30 mouse cellular contexts compared by ENCODE assay signal in the genomic region with DNA sequence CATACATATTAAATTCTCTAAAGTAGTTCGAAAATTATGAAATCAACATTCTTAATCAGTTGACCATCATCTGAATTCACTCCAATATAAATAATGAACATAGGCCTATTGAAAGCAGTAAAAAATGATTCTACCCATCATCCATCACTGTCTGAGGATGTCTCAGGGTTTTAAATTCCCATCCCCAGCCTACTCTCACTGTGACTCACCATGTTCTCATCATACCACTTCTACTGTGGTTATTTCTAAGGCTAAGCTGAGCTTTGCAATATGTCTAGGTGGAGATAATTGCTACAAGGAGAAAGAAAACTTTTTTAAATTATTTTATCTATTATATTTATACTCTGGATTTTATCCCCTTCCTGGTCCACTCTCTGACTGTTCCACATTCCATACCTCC.
"Had no signal": no experiment of that assay in that cellular context is flagged by ENCODE, and none has a peak within 500 bp of the region (broad histone marks: within the 10 kb centered on the region; RNA-seq: fewer than 3 reads in every experiment).

No protein-coding gene starts in this region.

- ATAC-seq: liver, embryonic 12.5 days; liver, postnatal 0 days; lung, postnatal 0 days; midbrain, embryonic 13.5 days; midbrain, embryonic 15.5 days; midbrain, embryonic 16.5 days had no signal

- H3K4me2 ChIP-seq: limb, embryonic 12.5 days; limb, embryonic 13.5 days; limb, embryonic 15.5 days; liver, embryonic 11.5 days; liver, embryonic 12.5 days; liver, embryonic 13.5 days; liver, embryonic 15.5 days; lung, embryonic 14.5 days; lung, embryonic 15.5 days; midbrain, embryonic 11.5 days; midbrain, embryonic 12.5 days; midbrain, embryonic 13.5 days; midbrain, embryonic 15.5 days had no signal

- H3K9me3 ChIP-seq: limb, embryonic 10.5 days; limb, embryonic 12.5 days; limb, embryonic 13.5 days; limb, embryonic 15.5 days; liver, embryonic 12.5 days; liver, embryonic 13.5 days; liver, embryonic 15.5 days; lung, embryonic 15.5 days; megakaryocyte, embryonic 14.5 days; midbrain, embryonic 10.5 days; midbrain, embryonic 12.5 days; midbrain, embryonic 13.5 days; midbrain, embryonic 15.5 days had no signal

- H3K27ac ChIP-seq: limb, embryonic 10.5 days; limb, embryonic 12.5 days; limb, embryonic 13.5 days; limb, embryonic 15.5 days; liver, embryonic 12.5 days; liver, embryonic 13.5 days; liver, embryonic 14.5 days; liver, embryonic 15.5 days; lung, embryonic 15.5 days; macrophage; midbrain, embryonic 10.5 days; midbrain, embryonic 12.5 days; midbrain, embryonic 13.5 days; midbrain, embryonic 15.5 days had no signal

- H3K4me1 ChIP-seq: limb, embryonic 10.5 days; limb, embryonic 12.5 days; limb, embryonic 13.5 days; limb, embryonic 15.5 days; liver, embryonic 12.5 days; liver, embryonic 13.5 days; liver, embryonic 15.5 days; lung, embryonic 15.5 days; megakaryocyte, embryonic 14.5 days; midbrain, embryonic 10.5 days; midbrain, embryonic 12.5 days; midbrain, embryonic 13.5 days; midbrain, embryonic 15.5 days had no signal

- DNase-seq: left cerebral cortex, postnatal 4 days; liver; liver, embryonic 13.5 days; liver, postnatal 0 days; lung, adult 18-20 months; lung, adult 2 months; lung, embryonic 14.5 days; lung, postnatal 10 days; lung, postnatal 14 days; lung, postnatal 36 days; lung, postnatal 4 days; midbrain, embryonic 14.5 days had no signal

- H3K4me3 ChIP-seq: limb, embryonic 10.5 days; limb, embryonic 12.5 days; limb, embryonic 13.5 days; limb, embryonic 15.5 days; liver, embryonic 12.5 days; liver, embryonic 13.5 days; liver, embryonic 15.5 days; lung, embryonic 15.5 days; megakaryocyte, embryonic 14.5 days; midbrain, embryonic 10.5 days; midbrain, embryonic 12.5 days; midbrain, embryonic 13.5 days; midbrain, embryonic 15.5 days had no signal

- H3K27me3 ChIP-seq: limb, embryonic 12.5 days; limb, embryonic 13.5 days; limb, embryonic 15.5 days; liver, embryonic 12.5 days; liver, embryonic 13.5 days; liver, embryonic 15.5 days; lung, embryonic 15.5 days; megakaryocyte, embryonic 14.5 days; midbrain, embryonic 12.5 days; midbrain, embryonic 13.5 days; midbrain, embryonic 15.5 days had no signal

- H3K36me3 ChIP-seq: limb, embryonic 10.5 days; limb, embryonic 12.5 days; limb, embryonic 13.5 days; limb, embryonic 15.5 days; liver, embryonic 12.5 days; liver, embryonic 13.5 days; liver, embryonic 15.5 days; lung, embryonic 15.5 days; midbrain, embryonic 10.5 days; midbrain, embryonic 12.5 days; midbrain, embryonic 13.5 days; midbrain, embryonic 15.5 days had no signal

- H3K9ac ChIP-seq: limb, embryonic 12.5 days; limb, embryonic 13.5 days; limb, embryonic 15.5 days; liver, embryonic 12.5 days; liver, embryonic 13.5 days; liver, embryonic 14.5 days; liver, embryonic 15.5 days; liver, postnatal 0 days; lung, embryonic 14.5 days; lung, embryonic 15.5 days; midbrain, embryonic 12.5 days; midbrain, embryonic 13.5 days; midbrain, embryonic 15.5 days had no signal
